Mouse (Mus musculus) neural tube, embryonic 14.5 days (tissue): ENCODE data around the gene Slc28a2. TPM values are rescaled to one million over a fixed set of nuclear protein-coding genes. Genes with fewer than 3 reads are reported as not detected.
"Not testable (repeated sequence)": the region's sequence is repeated elsewhere in the genome, so short reads cannot be mapped to it uniquely, and the experiment has no call there.

Experiments
- ATAC-seq: fragments of 200-750 bp; cut with Nextera tagmentation; 2 replicates; pipeline ENCODE4 v1.8.0; 2017; ENCODE audit warnings: low read depth, mild to moderate bottlenecking, moderate TSS enrichment, moderate library complexity
- H3K27ac ChIP-seq: fragments of 300-500 bp; sonication (generic); 2 replicates; pipeline ENCODE4 v1.5.1; 2014; ENCODE audit warnings: low read depth, mild to moderate bottlenecking, control low read depth, low read length, moderate library complexity, mixed read lengths
- H3K27me3 ChIP-seq: fragments of 300-500 bp; sonication (generic); 2 replicates; pipeline ENCODE4 v1.6.1; 2014; ENCODE audit warnings: low read length; ENCODE audit not compliant: control insufficient read depth, insufficient read depth
- H3K36me3 ChIP-seq: fragments of 300-500 bp; sonication (generic); 2 replicates; pipeline ENCODE4 v1.6.1; 2014; ENCODE audit warnings: low read length, mixed read lengths; ENCODE audit not compliant: control insufficient read depth, insufficient read depth
- H3K4me1 ChIP-seq: fragments of 300-500 bp; sonication (generic); 2 replicates; pipeline ENCODE4 v1.6.1; 2014; ENCODE audit warnings: low read length; ENCODE audit not compliant: control insufficient read depth, insufficient read depth
- H3K4me2 ChIP-seq: fragments of 300-500 bp; sonication (generic); 2 replicates; pipeline ENCODE4 v1.6.1; 2014; ENCODE audit warnings: mild to moderate bottlenecking, low read depth, low read length, control low read depth
- H3K4me3 ChIP-seq: fragments of 300-500 bp; sonication (generic); 2 replicates; pipeline ENCODE4 v1.5.1; 2014; ENCODE audit warnings: low read depth, low read length, control low read depth, mixed read lengths
- H3K9ac ChIP-seq: fragments of 300-500 bp; sonication (generic); replicated peaks from 2 replicates; pipeline ENCODE4 v1.6.1; 2014; ENCODE audit warnings: low read depth, mild to moderate bottlenecking, control low read depth, low read length, mixed read lengths
- H3K9me3 ChIP-seq: fragments of 300-500 bp; sonication (generic); 2 replicates; pipeline ENCODE4 v1.6.1; 2016; ENCODE audit warnings: low read length; ENCODE audit not compliant: control insufficient read depth
- WGBS: fragments of 180-500 bp; shearing (Covaris S2); extraction: QIAGEN DNeasy Blood & Tissue Kit; methylation state at CpG from one replicate; pipeline ENCODE4 v1.1.7; 2014; 5-methylcytosine and 5-hydroxymethylcytosine counted together
- polyA plus RNA-seq: library from polyadenylated mRNA; unstranded; fragments of >200 nt; fragmentation: Nextera tagmentation; extraction: Ambion mirVana; gene quantifications from 2 replicates; pipeline ENCODE4 v1.2.1, GENCODE M21; 2014

Gene Slc28a2
- polyA plus RNA-seq, 1 experiment from 2014 or later = not detected

GRCm38 (mm10) chr2:122450351-122450750 lies 24.1 kb downstream of the Slc28a2 start:
- ATAC-seq = no peak

GRCm38 (mm10) chr2:122452426-122452825 lies 26.1 kb downstream of the Slc28a2 start:
- H3K4me2 ChIP-seq = no peak overlapping the region
- H3K4me1 ChIP-seq = no peaks in the 10 kb centered on the region
- H3K27me3 ChIP-seq = no peaks in the 10 kb centered on the region
- no peaks in the 10 kb centered on the region for H3K9me3 ChIP-seq
- H3K4me3 ChIP-seq = no peak overlapping the region
- H3K9ac ChIP-seq = no peak overlapping the region
- H3K27ac ChIP-seq = no peak overlapping the region
- no peaks in the 10 kb centered on the region for H3K36me3 ChIP-seq
- 56% methylated on average over 2 of the region's 2 CpGs for WGBS
- no peak; the same call in 1 of the 2 replicates for ATAC-seq

More at GRCm38 (mm10) chr2:122450351-122450750, 24.1 kb downstream of the Slc28a2 start:
- no peak overlapping the region for H3K9ac ChIP-seq
- H3K36me3 ChIP-seq = no peaks in the 10 kb centered on the region
- H3K4me2 ChIP-seq = no peak overlapping the region
- 93% methylated on average over 4 of the region's 4 CpGs for WGBS
- no peaks in the 10 kb centered on the region for H3K4me1 ChIP-seq
- no peak overlapping the region for H3K27ac ChIP-seq
- H3K27me3 ChIP-seq = no peaks in the 10 kb centered on the region
- H3K4me3 ChIP-seq = no peak overlapping the region
- H3K9me3 ChIP-seq = no peaks in the 10 kb centered on the region

DNA sequence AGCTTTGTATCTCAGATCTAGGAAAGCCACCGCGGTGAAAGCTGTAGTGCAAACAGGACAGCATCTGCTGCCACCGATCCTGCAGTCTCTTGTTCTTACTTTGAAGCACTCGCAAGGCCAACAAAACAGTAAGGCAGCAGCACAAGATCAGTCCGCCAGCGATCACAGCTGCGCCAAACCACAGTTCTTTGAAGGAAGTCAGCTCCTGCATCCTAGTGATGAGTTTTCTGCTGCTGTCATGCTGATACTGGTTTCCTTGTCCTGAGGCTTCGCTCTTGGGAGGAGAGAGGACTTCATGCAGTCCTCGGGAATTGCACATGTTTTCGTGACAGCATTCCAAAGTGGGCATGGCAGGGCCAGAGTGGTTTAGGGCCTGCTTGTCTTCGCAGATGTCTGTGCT lies 40.6 kb downstream of the Slc28a2 start:
- H3K36me3 ChIP-seq = no peaks in the 10 kb centered on the region
- peak overlapping the region; percentile 67; the same call in 1 of the 2 replicates for H3K9ac ChIP-seq
- H3K27me3 ChIP-seq = no peaks in the 10 kb centered on the region
- H3K4me1 ChIP-seq = peaks cover 5% of the 10 kb centered on the region; the same call in 1 of the 2 replicates
- WGBS = 31% methylated on average over 11 of the region's 11 CpGs
- H3K9me3 ChIP-seq = no peaks in the 10 kb centered on the region
- H3K27ac ChIP-seq = no peak overlapping the region
- peak overlapping the region; percentile 52 for H3K4me3 ChIP-seq
- ATAC-seq = no peak
- H3K4me2 ChIP-seq = peak overlapping the region; percentile 87

DNA sequence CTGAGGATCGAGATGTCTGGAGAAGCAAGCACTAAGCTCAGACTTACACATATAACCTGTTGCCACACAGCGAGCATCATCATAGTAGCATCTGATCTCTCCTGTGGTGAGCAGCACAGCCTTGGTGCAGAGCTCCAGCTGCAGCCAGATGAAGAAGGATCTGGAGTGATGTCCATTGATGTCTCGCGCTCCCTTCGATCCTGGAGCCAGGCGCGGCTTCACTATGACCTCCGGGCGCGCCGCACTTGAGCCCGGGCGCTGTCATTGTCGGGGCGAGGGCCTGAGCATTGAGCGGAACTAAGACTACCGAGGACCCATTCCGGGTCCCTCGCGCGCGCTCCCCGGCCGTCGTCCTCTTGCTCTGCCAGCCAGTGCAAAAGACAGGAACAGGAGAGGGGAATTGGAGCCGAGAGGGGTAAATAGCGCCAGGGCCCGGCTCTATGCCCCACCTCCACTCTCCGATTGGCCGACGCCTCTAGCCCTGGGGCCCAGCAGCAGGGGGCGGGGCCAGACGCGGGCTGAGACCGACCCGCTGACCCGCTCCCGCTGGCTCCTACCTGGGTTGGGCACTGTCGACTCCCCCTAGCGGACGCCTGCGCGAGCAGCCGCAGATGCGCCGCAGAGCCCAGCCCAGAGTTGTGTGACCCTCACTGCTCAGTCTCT lies 41.2 kb downstream of the Slc28a2 start:
- peak; percentile 100 for ATAC-seq
- Histone ChIP-seq H3K4me2 (peak overlapping the region; percentile 87), H3K27ac (no peak overlapping the region), H3K4me3 (peak overlapping the region; percentile 52), H3K36me3 (no peaks in the 10 kb centered on the region), H3K9me3 (no peaks in the 10 kb centered on the region), H3K9ac (peak overlapping the region; percentile 67), H3K4me1 (peaks cover 5% of the 10 kb centered on the region; the same call in 1 of the 2 replicates), H3K27me3 (no peaks in the 10 kb centered on the region)
- WGBS = 2% methylated on average over 39 of the region's 46 CpGs

GRCm38 (mm10) chr2:122469221-122469620 lies 42.9 kb downstream of the Slc28a2 start:
- ATAC-seq = no peak
- no peak overlapping the region for H3K27ac ChIP-seq
- no peak overlapping the region for H3K4me3 ChIP-seq
- no peaks in the 10 kb centered on the region for H3K27me3 ChIP-seq
- H3K4me2 ChIP-seq = no peak overlapping the region
- WGBS = 98% methylated on average over 3 of the region's 3 CpGs
- no peak overlapping the region for H3K9ac ChIP-seq
- no peaks in the 10 kb centered on the region for H3K36me3 ChIP-seq
- H3K4me1 ChIP-seq = peaks cover 5% of the 10 kb centered on the region; the same call in 1 of the 2 replicates
- H3K9me3 ChIP-seq = no peaks in the 10 kb centered on the region

GRCm38 (mm10) chr2:122476585-122476984 lies 50.3 kb downstream of the Slc28a2 start:
- Histone ChIP-seq H3K27me3 (no peaks in the 10 kb centered on the region), H3K9me3 (no peaks in the 10 kb centered on the region), H3K9ac (no peak overlapping the region), H3K4me2 (no peak overlapping the region), H3K4me1 (no peaks in the 10 kb centered on the region), H3K4me3 (no peak overlapping the region), H3K27ac (no peak overlapping the region), H3K36me3 (no peaks in the 10 kb centered on the region)
- ATAC-seq = no peak

GRCm38 (mm10) chr2:122483787-122484186 lies 57.5 kb downstream of the Slc28a2 start:
- ATAC-seq, H3K4me3 ChIP-seq, H3K4me1 ChIP-seq, H3K27ac ChIP-seq, H3K9ac ChIP-seq, H3K36me3 ChIP-seq, H3K4me2 ChIP-seq, H3K27me3 ChIP-seq, H3K9me3 ChIP-seq: not testable (repeated sequence)
- 75% methylated on average over 1 of the region's 1 CpGs for WGBS

DNA sequence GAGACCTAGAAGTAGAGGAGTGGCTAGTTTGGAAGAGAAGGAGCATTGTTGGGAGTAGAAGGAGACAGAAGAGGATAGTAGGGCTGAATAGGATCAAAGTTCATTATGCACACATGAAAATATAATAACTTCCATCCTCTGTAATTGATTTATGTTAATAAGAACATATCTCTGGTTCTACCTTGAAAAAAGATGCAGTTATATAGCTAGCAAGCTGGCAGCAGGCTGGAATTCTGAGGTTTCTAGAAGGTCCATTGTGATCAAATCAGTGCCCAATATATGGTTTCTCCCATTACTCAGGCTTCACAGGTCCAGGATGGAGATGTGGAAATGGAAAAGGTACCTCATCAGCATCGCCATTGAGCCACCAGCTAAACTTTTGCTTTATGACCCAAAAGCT lies 58.4 kb downstream of the Slc28a2 start, which contains the start of gene Gm14085:
TSS of gene Gm14085 (plus strand) at position 301 of the 400 bp plus-strand sequence.
- H3K4me2 ChIP-seq = no peak within 1 kb of the TSS
- no peak within 1 kb of the TSS for H3K27ac ChIP-seq
- H3K27me3 ChIP-seq = no peaks in the 10 kb centered on the region
- no peaks in the 10 kb centered on the region for H3K36me3 ChIP-seq
- H3K9me3 ChIP-seq = no peaks in the 10 kb centered on the region
- no peak within 1 kb of the TSS for H3K4me3 ChIP-seq
- no peak within 1 kb of the TSS for H3K9ac ChIP-seq
- H3K4me1 ChIP-seq = no peaks in the 10 kb centered on the region
- ATAC-seq = no peak
- WGBS = 92% methylated on average over 1 of the region's 1 CpGs

GRCm38 (mm10) chr2:122485654-122486053 lies 59.4 kb downstream of the Slc28a2 start:
- H3K27ac ChIP-seq, H3K36me3 ChIP-seq, H3K4me1 ChIP-seq, H3K4me2 ChIP-seq, H3K9ac ChIP-seq, H3K9me3 ChIP-seq, ATAC-seq, H3K4me3 ChIP-seq, H3K27me3 ChIP-seq: not testable (repeated sequence)
- 36% methylated on average over 1 of the region's 3 CpGs for WGBS
